Mouse (Mus musculus) spleen, postnatal 4 days (tissue): Measurements from ENCODE around the gene Daxx.
"Not testable (repeated sequence)": the region's sequence is repeated elsewhere in the genome, so short reads cannot be mapped to it uniquely, and the experiment has no call there.

ENCODE experiments used
- DNase-seq, 2 experiments: peaks; one replicate each; pipeline ENCODE4 v3.0.0; 2022; ENCODE audit warnings: low spot score in 2 of 2

The Daxx gene

DNA sequence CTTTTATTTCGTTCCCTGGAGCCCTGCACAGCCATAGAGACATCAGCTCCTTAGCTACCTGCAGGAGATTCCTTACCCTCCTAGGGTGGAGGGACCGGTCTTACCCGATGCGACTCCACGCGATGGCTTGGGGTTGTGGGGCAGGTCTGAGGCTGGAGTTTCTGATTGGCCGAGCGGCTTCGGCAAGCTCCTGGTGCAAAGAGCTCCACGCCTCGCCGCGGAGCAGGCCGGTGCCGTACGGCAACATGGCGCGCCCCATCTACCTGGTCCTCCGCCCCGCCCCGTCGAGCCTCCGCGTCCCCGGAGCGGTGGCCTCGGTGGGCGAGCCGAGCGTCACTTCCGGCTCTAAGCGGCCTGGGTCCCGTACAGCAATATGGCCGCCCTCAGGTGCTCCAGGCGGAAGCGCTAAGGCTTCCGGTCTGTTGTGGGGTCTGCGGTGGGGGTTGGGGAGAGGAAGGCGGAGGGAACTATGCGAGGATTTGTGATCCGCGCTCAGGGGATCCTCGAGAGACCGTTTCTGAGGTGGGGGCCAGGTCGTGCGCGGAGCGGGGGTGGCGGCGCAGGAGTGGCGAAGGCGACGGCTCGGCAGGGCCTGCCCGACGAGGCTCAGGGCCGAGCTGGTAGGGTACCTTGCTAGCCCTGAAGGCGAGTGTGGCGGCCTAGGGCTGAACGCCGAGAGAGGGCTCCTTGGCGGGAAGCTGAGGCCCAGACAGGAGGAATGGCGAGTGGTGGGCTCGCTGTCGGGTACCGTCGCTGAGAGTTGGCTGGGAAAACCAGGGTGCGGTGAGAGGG lies at the start of gene Daxx:
TSS of gene Daxx (plus strand) at position 338 of the 792 bp plus-strand sequence.
- peak; percentile 99 for DNase-seq

DNA sequence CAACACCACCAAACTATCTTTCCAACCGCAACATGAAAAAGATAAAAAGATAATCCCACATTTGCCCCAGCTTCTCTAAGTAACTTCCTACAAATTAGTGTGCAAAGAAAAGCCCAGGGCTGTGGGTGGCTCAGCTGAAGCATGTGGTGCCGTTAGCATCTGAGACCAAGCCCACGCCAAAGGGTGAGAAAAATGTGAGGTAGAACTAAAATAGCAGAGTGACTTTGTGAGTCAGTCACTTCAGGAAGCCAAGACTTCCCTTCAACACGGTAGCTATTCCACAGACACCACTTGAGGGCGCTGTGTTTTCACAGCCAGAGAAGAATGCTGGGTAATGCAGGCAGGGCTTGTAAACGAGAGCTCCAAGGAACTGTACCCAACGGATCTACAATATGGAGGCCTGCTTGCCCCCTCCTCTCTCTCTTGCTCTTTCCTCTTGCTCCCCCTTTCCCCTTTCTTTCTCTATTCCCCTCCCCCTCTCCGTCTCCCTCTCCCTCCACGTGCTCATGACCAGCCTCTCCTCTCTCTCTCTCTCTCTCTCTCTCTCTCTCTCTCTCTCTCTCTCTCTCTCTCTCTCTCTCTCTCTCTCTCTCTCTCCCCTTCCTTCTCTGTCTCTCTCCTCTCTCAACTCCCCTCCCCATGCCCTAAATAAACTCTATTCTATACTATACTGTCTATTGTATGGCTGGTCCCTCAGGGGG lies 43.7 kb upstream of the Daxx start:
- DNase-seq, result peak; percentile 65 to 84

DNA sequence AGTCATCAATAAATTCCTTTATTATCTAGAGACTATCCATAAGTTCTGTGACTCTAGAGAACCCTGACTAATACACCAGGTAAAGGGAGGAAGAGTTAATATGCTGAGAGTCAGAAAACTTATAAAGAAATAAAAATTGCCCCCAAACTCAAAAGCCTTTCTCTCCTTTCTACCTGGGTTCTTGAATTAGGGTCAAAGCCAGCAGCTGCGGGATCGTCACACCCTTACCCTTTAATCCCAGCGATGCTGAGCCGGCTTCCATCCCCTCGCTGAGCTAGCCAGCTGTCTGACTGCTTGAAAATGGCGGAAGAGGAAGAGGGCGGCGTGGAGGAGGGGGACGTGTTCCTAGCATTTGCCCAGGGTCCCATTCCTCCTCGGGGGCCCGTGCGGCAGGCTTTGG lies 35.7 kb upstream of the Daxx start, which contains the start of gene Gm7029:
TSS of gene Gm7029 (plus strand) at position 301 of the 400 bp plus-strand sequence.
- DNase-seq, result not testable (repeated sequence)

DNA sequence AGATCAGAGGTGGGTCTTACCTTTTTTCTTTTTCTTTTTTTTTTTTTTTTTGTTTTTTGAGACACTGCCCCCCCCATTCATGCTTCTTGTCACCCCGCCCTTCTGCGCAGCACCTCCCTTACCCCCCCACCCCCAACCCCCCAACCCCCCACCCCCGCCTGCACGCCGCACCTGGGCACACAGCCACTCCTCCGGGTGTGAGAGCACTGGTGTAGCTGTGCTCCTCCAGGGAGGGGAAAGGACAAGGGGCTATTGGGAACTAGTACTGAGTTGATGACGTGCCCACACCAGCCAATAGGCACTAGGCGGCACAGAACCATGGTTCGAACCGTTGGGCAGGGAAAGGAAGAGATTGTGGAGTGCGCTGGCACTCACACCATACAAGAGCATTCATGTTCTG lies 34.8 kb upstream of the Daxx start:
- no peak for DNase-seq

DNA sequence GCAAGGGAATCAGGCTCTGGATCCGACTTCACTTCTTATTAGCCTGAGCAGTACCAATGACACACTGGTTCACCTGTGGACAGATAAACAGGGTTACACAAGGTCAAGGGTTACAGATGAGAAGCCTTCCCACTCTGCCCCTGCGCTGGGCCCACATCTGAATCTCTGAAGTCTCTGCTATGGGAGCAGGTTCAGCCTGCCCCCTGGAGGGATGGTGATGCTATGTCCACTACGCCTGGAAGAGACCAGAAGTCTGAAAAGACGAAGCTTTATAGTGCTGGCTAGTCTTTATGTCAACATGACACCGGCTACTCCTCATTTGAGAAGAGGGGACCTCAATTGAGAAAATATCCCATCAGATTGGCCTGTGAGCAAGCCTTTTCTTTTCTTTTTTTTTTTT lies 33.4 kb upstream of the Daxx start:
- DNase-seq, result not testable (repeated sequence)

DNA sequence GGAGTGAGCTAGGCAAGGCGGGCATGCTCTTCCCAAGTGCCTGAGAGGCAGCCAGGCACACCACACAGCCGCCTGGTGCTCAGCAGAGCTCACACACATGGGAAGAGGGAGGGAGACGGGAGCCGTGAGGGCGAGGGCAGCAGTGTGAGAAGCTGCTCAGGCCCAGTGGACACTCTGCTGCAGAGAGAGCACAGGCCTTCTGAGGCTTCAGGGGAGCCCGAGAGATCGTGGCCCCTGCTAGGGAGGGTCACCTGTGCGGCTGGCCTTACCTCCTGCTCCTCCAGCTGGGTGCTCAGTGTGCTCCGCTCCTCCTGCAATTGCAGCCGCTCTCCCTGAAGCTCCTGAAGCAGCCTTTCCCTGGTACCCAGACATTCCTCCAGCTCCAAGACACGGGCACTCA lies 24.9 kb upstream of the Daxx start:
- DNase-seq, result not testable (repeated sequence)

DNA sequence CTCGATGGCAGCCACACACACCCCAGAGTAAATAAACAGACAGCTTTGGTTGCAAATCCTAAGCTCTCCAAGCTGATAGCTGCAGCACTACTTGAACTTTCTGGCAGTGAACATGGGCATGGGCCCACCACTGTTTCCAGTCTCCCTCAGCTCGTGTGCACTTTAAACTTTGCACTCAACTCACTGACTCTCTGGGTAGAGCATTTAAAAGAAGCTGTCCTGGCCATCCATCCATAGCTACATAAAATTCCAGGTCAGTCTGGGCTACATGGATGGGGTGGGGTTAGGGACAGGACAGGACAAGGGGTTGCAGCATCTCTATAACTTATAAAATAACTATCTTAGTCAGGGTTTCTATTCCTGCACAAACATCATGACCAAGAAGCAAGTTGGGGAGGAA lies 21.4 kb upstream of the Daxx start:
- DNase-seq, result not testable (repeated sequence)

DNA sequence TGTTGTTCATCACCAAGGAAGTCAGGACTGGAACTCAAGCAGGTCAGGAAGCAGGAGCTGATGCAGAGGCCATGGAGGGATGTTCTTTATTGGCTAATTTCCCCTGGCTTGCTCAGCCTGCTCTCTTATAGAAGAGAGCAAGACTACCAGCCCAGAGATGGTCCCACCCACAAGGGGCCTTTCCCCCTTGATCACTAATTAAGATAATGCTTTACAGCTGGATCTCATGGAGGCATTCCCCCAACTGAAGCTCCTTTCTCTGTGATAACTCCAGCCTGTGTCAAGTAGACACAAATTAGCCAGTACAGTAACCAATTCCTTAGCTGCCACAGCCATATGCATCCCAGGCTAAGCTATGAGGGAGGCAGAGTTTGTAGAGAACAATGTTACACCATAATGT lies 21.0 kb upstream of the Daxx start:
- DNase-seq, result not testable (repeated sequence)

DNA sequence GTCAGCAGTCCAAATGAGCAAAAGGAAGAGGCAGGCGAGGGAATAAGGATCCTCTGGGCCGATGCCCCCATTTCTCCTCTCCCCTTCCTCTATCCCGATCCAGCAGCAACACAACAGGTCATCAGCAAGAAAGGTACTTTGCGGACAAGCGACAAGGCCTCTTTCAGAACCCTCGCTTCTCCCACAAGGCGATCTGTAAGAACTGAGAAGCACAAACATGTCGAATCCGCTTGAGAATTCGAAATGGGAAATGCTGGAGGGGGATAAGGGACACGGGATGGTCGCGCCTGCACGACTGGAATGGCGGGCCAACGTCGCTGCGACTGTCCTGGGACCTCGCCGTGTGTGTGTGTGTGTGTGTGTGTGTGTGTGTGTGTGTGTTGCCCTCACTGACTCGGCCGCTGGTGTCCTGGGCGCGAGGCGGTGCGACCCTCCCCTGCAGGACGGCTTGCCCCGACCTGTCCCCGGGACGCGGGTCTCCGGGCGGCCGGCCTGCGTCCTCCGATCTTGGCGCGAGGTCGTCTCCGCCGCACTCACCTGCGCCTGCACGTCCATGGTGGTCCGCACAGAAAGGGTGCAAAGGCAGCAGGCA lies 19.2 kb upstream of the Daxx start:
- DNase-seq, result not testable (repeated sequence)

DNA sequence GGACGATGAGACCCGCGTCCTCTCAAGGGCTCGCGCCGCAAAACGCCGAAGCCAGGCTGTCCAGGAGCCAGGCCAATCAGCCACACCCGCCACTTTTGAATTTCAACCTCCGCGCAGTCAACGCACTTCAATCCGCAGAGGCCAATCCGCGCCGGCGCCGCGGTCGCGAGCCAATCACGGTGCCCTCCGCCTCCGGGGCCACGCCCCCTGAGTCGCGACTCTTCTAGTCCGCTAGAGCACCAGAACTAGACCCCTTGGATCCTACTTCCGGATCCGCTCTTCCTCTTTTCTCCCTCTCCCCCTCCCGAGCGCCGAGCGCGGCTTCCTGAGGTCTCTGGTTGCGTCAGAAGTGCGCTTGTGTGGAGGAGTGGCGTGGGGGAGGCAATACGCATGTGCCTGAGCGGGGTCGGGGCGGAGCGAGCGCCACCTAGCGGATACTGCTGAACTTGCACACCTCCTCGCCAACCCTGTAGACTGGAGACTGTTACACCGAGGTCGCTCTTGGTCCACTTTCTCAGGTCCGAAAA lies 18.6 kb upstream of the Daxx start, which contains the start of gene Kifc1:
TSS of gene Kifc1 (minus strand) at position 129 of the 527 bp plus-strand sequence.
- DNase-seq, result peak; percentile 99 to 100

DNA sequence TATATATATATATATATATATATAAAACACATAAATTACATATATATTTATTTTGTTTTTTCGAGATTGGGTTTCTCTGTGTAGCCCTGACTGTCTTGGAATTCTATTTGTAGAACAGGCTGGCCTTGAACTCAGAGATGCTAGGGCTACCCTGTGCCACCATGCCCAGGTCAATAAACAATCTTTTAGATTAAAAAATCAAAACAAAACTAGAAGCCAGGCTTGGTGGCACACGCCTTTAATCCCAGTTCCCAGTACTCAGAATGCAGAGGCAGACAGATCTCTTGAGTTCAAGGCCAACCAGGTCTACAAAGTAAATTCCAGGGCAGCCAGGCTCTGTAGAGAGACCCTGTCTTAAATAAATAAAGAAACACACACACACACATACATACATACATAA lies 17.9 kb upstream of the Daxx start:
- no peak for DNase-seq

DNA sequence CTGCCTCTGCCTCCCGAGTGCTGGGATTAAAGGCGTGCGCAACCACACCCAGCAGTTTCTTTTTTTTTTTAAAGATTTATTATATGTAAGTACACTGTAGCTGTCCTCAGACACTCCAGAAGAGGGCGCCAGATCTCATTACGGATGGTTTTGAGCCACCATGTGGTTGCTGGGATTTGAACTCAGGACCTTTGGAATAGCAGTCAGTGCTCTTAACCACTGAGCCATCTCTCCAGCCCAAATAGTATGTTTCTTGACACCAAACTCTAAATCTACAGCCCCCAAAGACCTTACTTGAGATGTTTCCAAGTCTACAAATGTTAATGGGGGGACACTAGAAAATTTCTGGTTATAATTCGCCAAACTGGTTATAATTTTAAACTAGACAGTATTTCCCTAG lies 17.3 kb upstream of the Daxx start:
- DNase-seq, result not testable (repeated sequence)

DNA sequence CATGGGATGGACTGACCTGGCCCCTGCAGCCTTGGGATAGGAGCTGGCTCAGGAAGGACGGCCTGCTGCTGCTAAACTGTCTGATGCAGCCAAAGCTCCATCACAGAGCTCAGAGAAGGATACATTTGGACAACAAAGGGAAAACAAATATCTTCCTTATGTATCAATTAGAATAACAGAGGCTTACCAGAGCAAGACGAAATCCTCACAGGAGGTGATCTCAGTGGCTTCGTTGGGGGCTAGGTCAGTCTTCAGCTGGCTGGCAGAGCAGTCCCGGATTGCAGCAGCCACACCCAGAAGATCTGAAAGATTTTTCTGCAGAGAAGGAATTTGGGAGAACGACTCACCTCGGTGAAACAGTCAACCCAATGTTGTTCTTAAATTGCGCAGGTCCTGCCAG lies 16.8 kb upstream of the Daxx start:
- DNase-seq, result no peak

DNA sequence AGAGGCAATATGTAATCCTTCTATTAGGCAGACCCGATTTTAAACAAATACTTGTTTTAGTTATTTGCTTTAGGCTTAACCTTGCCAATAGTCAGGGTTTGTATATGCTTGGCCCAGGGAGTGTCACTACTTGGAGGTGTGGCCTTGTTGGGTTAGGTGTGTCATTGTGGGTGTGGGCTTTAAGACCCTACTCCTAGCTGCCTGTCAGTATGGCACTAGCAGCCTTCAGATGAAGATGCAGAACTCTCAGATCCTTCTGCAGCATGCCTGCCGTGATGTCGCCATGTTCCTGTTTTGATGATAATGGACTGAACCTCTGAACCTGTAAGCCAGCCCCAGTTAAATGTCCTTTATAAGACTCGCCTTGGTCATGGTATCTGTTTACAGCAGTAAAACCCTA lies 16.2 kb upstream of the Daxx start:
- DNase-seq, result not testable (repeated sequence)

DNA sequence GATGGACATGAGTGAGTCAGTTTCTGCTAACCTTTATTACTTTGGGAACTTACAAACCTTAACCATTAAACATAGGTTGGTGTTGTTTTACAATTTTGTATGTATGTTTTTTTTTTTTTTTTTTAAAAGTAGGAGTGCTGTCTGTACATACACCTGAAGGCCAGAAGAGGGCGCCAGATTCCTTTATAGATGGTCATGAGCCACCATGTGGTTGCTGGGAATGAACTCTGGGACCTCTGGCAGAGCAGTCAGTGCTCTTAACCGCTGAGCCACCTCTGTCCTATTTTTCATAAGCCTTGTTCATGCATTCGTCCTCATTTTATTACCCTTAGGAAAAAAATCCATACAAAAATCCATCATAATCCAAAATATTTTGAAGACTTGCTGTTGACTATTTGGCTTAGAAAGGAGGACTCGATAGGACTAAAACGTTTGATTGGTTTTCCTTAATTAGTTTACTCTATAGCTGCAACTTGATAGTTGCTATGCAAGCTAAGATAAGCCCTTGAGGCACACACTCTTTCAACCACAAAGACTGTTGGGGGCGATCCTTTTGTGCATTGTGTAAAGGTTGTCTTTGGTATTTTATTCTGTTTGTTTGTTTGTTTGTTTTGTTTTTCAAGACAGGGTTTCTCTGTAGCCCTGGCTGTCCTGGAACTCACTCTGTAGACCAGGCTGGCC lies 12.0 kb upstream of the Daxx start:
- peak in 1 of 2 experiments; percentile 76 for DNase-seq

DNA sequence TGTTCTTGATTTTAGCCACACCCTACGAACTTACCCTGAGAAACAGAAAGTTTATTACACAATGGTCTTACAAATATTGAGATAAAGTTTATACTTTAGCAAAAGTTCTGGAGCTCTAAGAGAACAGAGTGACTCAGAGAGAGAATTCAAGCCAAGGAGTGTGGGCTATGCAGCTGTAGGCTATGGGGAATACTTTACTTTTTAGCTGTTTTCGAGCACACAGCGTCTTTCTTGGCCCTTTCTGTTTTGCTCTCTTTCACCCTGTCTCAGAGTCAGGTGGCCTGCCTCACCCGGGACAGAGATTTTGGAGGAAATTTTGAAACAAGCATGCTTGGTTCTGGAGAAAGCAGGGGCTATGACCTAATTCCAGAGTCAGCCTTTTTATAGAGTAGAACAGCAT lies 11.0 kb upstream of the Daxx start:
- DNase-seq, result not testable (repeated sequence)

DNA sequence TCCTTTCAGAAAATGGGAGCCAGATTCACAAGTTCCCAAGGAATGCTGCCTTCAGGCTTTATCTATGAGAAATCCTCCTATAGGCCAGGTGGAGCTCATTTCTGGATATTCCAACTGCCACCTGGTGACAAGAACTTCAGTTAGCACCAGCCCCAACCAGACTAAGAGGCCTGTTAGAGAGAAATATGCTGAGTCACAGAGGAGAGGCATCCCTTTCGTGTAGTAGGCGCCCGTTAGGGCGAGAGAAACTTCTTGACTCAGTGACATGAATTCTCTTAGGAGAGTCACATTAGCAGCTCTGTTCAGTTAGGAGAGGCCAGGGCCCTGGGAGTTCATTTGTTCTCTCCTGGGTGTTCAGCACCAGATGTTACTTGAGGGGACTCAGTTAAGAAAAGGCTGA lies 9.6 kb upstream of the Daxx start:
- no peak for DNase-seq

DNA sequence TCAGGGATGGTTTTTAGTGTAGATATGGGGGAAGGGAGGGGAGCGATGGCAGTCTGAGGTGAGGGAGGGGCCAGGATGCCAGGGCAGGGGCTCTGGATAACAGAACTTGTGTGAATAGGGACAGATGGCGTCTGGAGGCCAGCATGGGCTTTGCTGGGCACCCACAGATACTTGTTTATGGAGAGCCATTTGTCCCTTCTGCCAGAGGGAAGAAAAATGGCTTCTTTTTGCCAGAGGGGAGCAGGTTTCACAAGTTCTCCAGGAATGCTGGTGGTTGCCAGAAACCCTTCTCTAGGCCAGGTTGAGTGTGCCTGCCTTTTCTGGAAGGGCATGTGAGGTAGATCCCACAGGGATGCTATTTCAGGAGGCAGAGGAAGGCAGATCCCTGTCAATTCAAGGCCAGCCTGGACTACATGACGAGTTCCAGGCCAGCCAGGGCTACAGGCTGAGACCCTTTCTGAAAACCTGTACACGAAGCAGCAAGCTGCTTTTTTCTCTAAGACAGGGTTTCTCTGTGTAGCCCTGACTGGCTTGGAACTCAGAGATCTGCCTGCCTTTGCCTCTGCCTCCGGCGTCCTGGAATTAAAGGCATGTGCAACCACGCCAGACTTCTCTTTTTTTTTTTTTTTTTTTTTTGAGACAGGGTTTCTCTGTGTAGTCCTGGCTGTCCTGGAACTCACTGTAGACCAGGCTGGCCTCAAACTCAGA lies 8.8 kb upstream of the Daxx start:
- no peak for DNase-seq

DNA sequence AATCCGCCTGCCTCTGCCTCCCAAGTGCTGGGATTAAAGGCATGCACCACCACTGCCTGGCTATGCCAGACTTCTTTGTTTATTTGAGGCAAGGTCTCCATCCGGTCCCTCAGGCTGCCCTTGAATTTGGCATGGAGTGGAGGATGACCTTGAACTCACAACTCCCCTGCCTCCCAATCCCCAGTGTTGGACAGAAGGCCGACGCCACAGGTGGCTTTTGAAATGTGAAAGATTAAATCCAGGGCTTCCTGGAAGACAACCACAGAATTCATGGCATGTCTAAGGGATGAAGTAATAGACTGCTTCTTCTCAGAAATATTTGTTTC lies 8.3 kb upstream of the Daxx start:
- DNase-seq, result no peak

DNA sequence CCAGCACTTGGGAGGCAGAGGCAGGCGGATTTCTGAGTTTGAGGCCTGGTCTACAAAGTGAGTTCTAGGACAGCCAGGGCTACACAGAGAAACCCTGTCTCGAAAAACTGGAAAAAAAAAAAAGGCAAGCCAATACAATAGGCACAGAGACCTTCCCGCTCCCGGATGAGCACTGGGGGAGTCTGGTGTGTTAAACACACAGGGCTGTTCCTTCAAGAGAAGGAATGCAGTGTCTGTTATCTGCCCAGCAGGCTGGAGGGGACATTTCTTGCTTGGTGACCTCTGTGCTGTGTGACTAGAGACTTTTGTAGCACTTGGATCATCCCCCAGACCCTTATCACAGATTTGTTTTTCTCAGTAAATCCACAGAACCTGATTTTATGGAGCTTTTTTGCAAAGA lies 7.6 kb upstream of the Daxx start:
- DNase-seq, result no peak

DNA sequence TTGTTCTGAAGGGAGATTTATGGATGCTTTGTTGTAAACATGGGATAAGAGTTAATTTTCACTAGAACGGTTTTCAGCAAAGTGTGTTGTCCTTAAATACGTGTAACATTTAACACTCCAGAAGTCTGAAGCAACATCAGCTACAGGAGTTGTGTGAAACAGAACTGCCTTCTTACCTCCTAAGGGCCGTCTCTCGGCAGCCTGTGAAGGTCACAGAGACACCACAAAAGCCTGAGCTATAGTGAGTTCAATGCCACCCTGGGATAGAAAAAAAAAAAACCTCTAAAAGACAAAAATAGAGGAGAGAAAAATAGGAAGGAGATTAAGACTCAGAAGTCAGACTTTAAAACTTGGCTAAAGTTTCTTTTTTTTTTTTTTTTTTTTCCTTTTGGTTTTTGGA lies 7.1 kb upstream of the Daxx start:
- no peak for DNase-seq
